Mouse (Mus musculus) heart, postnatal 0 days (tissue): ENCODE measurements at regions not wholly inside any gene's neighbourhood (a gene's known extent, or its start where the extent isn't known, plus 50 kb on each side); places are given as distances from the start of the nearest gene placed in this dataset.
A peak's percentile ranks its signal among the peaks of the same experiment; 100 is the strongest.

Source experiments
- ATAC-seq: fragments of 200-750 bp; cut with Nextera tagmentation; 2 replicates; pipeline ENCODE4 v1.8.0; 2017; ENCODE audit warnings: low read depth, moderate number of reproducible peaks, moderate library complexity; ENCODE audit not compliant: insufficient read depth
- DNase-seq: peaks from one replicate; pipeline ENCODE4 v3.0.0-alpha.2; 2016; ENCODE audit warnings: low spot score
- H3K27ac ChIP-seq: fragments of 300-500 bp; sonication (generic); 2 replicates; pipeline ENCODE4 v1.5.1; 2014; ENCODE audit warnings: low read depth, mild to moderate bottlenecking
- H3K27me3 ChIP-seq: fragments of 300-500 bp; sonication (generic); 2 replicates; pipeline ENCODE4 v1.6.1; 2014; ENCODE audit warnings: low read length, mixed read lengths; ENCODE audit not compliant: control insufficient read depth, insufficient read depth
- H3K36me3 ChIP-seq: fragments of 300-500 bp; sonication (generic); replicated peaks from 2 replicates; pipeline ENCODE4 v1.6.1; 2014; ENCODE audit warnings: low read length, mixed read lengths; ENCODE audit not compliant: control insufficient read depth, insufficient read depth
- H3K4me1 ChIP-seq: fragments of 300-500 bp; sonication (generic); 2 replicates; pipeline ENCODE4 v1.6.1; 2014; ENCODE audit warnings: antibody characterized with exemption; ENCODE audit not compliant: control insufficient read depth, insufficient read depth
- H3K4me2 ChIP-seq: fragments of 300-500 bp; sonication (generic); 2 replicates; pipeline ENCODE4 v1.6.1; 2014; ENCODE audit warnings: low read depth, mild to moderate bottlenecking, low read length, moderate library complexity
- H3K4me3 ChIP-seq: fragments of 300-500 bp; sonication (generic); 2 replicates; pipeline ENCODE4 v1.5.1; 2014; ENCODE audit warnings: low read depth, low read length
- H3K9ac ChIP-seq: fragments of 300-500 bp; sonication (generic); replicated peaks from 2 replicates; pipeline ENCODE4 v1.6.1; 2014; ENCODE audit warnings: low read depth, low read length, mixed read lengths
- H3K9me3 ChIP-seq: fragments of 300-500 bp; sonication (generic); replicated peaks from 2 replicates; pipeline ENCODE4 v1.6.1; 2016; ENCODE audit warnings: low read length; ENCODE audit not compliant: control insufficient read depth
- CTCF ChIP-seq: IDR thresholded peaks from 2 replicates; pipeline ENCODE4 v1.5.1; 2016; ENCODE audit warnings: antibody characterized with exemption, control low read depth, low read depth
- EP300 ChIP-seq: IDR thresholded peaks from 2 replicates; pipeline ENCODE4 v1.6.1; 2016; ENCODE audit warnings: antibody characterized with exemption, low read depth
- WGBS: fragments of 180-500 bp; shearing (Covaris S2); extraction: QIAGEN DNeasy Blood & Tissue Kit; methylation state at CpG from one replicate; pipeline ENCODE4 v1.1.7; 2014; 5-methylcytosine and 5-hydroxymethylcytosine counted together

GRCm38 (mm10) chr16:97673576-97673975 lies 62.6 kb upstream of the Tmprss2 start:
- TF ChIP-seq CTCF (no peak), EP300 (no peak)
- Histone ChIP-seq H3K9me3 (no peaks in the 10 kb centered on the region), H3K4me1 (no peaks in the 10 kb centered on the region), H3K27ac (no peak overlapping the region), H3K27me3 (no peaks in the 10 kb centered on the region), H3K36me3 (no peaks in the 10 kb centered on the region), H3K4me3 (no peak overlapping the region), H3K4me2 (no peak overlapping the region), H3K9ac (no peak overlapping the region)
- ATAC-seq (no peak), DNase-seq (no peak)
- 85% methylated on average over 2 of the region's 2 CpGs for WGBS

- WGBS = 68% methylated on average over 8 of the region's 8 CpGs
- Histone ChIP-seq H3K27me3 (no peaks in the 10 kb centered on the region), H3K27ac (no peak overlapping the region), H3K9ac (no peak overlapping the region), H3K36me3 (no peaks in the 10 kb centered on the region), H3K4me3 (no peak overlapping the region), H3K4me1 (no peaks in the 10 kb centered on the region), H3K9me3 (no peaks in the 10 kb centered on the region), H3K4me2 (no peak overlapping the region)
- TF ChIP-seq CTCF (peak; percentile 36), EP300 (no peak)
- DNase-seq = no peak
- no peak for ATAC-seq
Observed at GRCm38 (mm10) chr16:97670131-97671038, 59.4 kb upstream of the Tmprss2 start.

GRCm38 (mm10) chr16:97667536-97667935 lies 56.5 kb upstream of the Tmprss2 start:
- H3K27me3 ChIP-seq = no peaks in the 10 kb centered on the region
- TF ChIP-seq CTCF (peak; percentile 35), EP300 (no peak)

GRCm38 (mm10) chr16:97665518-97665917 lies 54.5 kb upstream of the Tmprss2 start:
- ATAC-seq = no peak
- Histone ChIP-seq H3K9me3 (no peaks in the 10 kb centered on the region), H3K9ac (no peak overlapping the region), H3K27ac (no peak overlapping the region), H3K27me3 (no peaks in the 10 kb centered on the region), H3K4me2 (no peak overlapping the region), H3K4me1 (no peaks in the 10 kb centered on the region), H3K4me3 (no peak overlapping the region), H3K36me3 (no peaks in the 10 kb centered on the region)
- no peak for DNase-seq
- WGBS = 74% methylated on average over 1 of the region's 1 CpGs
- TF ChIP-seq EP300 = no peak
- no peak for TF ChIP-seq CTCF

More at GRCm38 (mm10) chr16:97667536-97667935, 56.5 kb upstream of the Tmprss2 start:
- Histone ChIP-seq H3K4me2 (no peak overlapping the region), H3K9me3 (no peaks in the 10 kb centered on the region), H3K36me3 (no peaks in the 10 kb centered on the region), H3K4me3 (no peak overlapping the region), H3K27ac (no peak overlapping the region), H3K4me1 (no peaks in the 10 kb centered on the region), H3K9ac (no peak overlapping the region)
- DNase-seq = peak; percentile 10
- 26% methylated on average over 1 of the region's 1 CpGs for WGBS
- ATAC-seq = no peak
